Mouse (Mus musculus) limb, embryonic 13.5 days (tissue): Measurements from ENCODE around the gene Gm28051. TPM values are rescaled to one million over a fixed set of nuclear protein-coding genes. Genes with fewer than 3 reads are reported as not detected.

Source experiments
- ATAC-seq: fragments of 200-750 bp; cut with Nextera tagmentation; 2 replicates; pipeline ENCODE4 v1.8.0; 2017; ENCODE audit warnings: low read depth, moderate number of reproducible peaks, moderate TSS enrichment; ENCODE audit not compliant: low FRiP score
- H3K27ac ChIP-seq: fragments of 300-500 bp; sonication (generic); 2 replicates; pipeline ENCODE4 v1.5.1; 2015; ENCODE audit warnings: inconsistent platforms, mild to moderate bottlenecking, moderate library complexity
- H3K27me3 ChIP-seq: fragments of 300-500 bp; sonication (generic); 2 replicates; pipeline ENCODE4 v1.6.1; 2015; ENCODE audit warnings: mild to moderate bottlenecking, inconsistent platforms
- H3K36me3 ChIP-seq: fragments of 300-500 bp; sonication (generic); 2 replicates; pipeline ENCODE4 v1.6.1; 2015; ENCODE audit warnings: inconsistent platforms, mild to moderate bottlenecking, moderate library complexity
- H3K4me1 ChIP-seq: fragments of 300-500 bp; sonication (generic); 2 replicates; pipeline ENCODE4 v1.6.1; 2015; ENCODE audit warnings: inconsistent platforms
- H3K4me2 ChIP-seq: fragments of 300-500 bp; sonication (generic); replicated peaks from 2 replicates; pipeline ENCODE4 v1.6.1; 2015; ENCODE audit warnings: inconsistent platforms, mild to moderate bottlenecking, moderate library complexity
- H3K4me3 ChIP-seq: fragments of 300-500 bp; sonication (generic); 2 replicates; pipeline ENCODE4 v1.5.1; 2015; ENCODE audit warnings: moderate library complexity, mild to moderate bottlenecking, inconsistent platforms
- H3K9ac ChIP-seq: fragments of 300-500 bp; sonication (generic); 2 replicates; pipeline ENCODE4 v1.6.1; 2015; ENCODE audit warnings: mild to moderate bottlenecking, inconsistent platforms
- H3K9me3 ChIP-seq: fragments of 300-500 bp; sonication (generic); 2 replicates; pipeline ENCODE4 v1.6.1; 2016; ENCODE audit warnings: inconsistent platforms
- WGBS: fragments of 180-500 bp; shearing (Covaris S2); methylation state at CpG from one replicate; pipeline ENCODE4 v1.1.7; 2015; 5-methylcytosine and 5-hydroxymethylcytosine counted together
- polyA plus RNA-seq: library from polyadenylated mRNA; unstranded; fragments of >200 nt; fragmentation: Nextera tagmentation; extraction: Ambion mirVana; gene quantifications from 2 replicates; pipeline ENCODE4 v1.2.1, GENCODE M21; 2015

The Gm28051 gene
- polyA plus RNA-seq, 1 experiment from 2014 or later: not detected

GRCm38 (mm10) chr12:102714654-102715395 lies 42.7 kb downstream of the Gm28051 start:
- H3K36me3 ChIP-seq: no peaks in the 10 kb centered on the region
- no peaks in the 10 kb centered on the region for H3K27me3 ChIP-seq
- no peak overlapping the region for H3K9ac ChIP-seq
- H3K4me2 ChIP-seq: no peak overlapping the region
- no peak overlapping the region for H3K4me3 ChIP-seq
- H3K27ac ChIP-seq: no peak overlapping the region
- H3K4me1 ChIP-seq: peaks cover 34% of the 10 kb centered on the region
- ATAC-seq: no peak
- no peaks in the 10 kb centered on the region for H3K9me3 ChIP-seq
- 84% methylated on average over 10 of the region's 10 CpGs for WGBS

GRCm38 (mm10) chr12:102714116-102714515 lies 43.4 kb downstream of the Gm28051 start:
- ATAC-seq: no peak
- Histone ChIP-seq H3K27ac (no peak overlapping the region), H3K4me1 (peaks cover 31% of the 10 kb centered on the region), H3K9ac (no peak overlapping the region), H3K36me3 (no peaks in the 10 kb centered on the region), H3K9me3 (no peaks in the 10 kb centered on the region), H3K4me2 (no peak overlapping the region), H3K4me3 (no peak overlapping the region), H3K27me3 (no peaks in the 10 kb centered on the region)
- WGBS: 78% methylated on average over 2 of the region's 2 CpGs

GRCm38 (mm10) chr12:102713153-102713865 lies 44.3 kb downstream of the Gm28051 start:
- no peaks in the 10 kb centered on the region for H3K9me3 ChIP-seq
- H3K27me3 ChIP-seq: no peaks in the 10 kb centered on the region
- H3K9ac ChIP-seq: no peak overlapping the region
- 46% methylated on average over 20 of the region's 20 CpGs for WGBS
- no peaks in the 10 kb centered on the region for H3K36me3 ChIP-seq
- H3K27ac ChIP-seq: peak overlapping the region; percentile 28; the same call in 1 of the 2 replicates
- H3K4me3 ChIP-seq: no peak overlapping the region
- peaks cover 29% of the 10 kb centered on the region for H3K4me1 ChIP-seq
- peak overlapping the region; percentile 25; the same call in 1 of the 2 replicates for H3K4me2 ChIP-seq
- ATAC-seq: no peak

DNA sequence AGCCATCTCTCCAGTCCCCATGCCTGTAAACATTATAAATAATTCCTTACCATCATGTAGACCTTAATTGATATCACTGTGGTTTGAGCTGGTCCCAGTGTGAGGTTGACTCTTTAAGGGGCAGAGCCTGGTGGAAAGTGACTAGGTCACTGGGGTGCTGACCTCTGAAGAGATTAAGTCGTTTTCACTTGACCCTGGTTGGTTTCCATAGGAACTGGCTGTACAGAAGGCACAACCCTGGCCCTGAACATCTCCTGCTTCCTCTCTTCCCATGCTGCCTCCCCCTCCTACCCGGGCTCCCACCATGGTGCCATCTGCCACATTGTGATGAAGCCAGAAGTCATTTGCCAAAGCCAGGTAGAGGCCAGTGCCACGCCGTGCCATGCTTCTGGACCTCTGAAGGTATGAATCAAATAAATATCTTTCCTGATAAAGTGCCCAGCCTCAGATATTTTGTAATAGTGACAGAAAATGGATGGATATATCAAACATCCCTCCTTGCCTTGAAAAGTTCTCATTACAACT lies 46.7 kb downstream of the Gm28051 start:
- Histone ChIP-seq H3K36me3 (no peaks in the 10 kb centered on the region), H3K27me3 (no peaks in the 10 kb centered on the region), H3K4me1 (peaks cover 31% of the 10 kb centered on the region), H3K9me3 (no peaks in the 10 kb centered on the region), H3K9ac (no peak overlapping the region), H3K27ac (no peak overlapping the region), H3K4me2 (no peak overlapping the region), H3K4me3 (no peak overlapping the region)
- WGBS: 66% methylated on average over 4 of the region's 4 CpGs
- ATAC-seq: no peak

- Histone ChIP-seq H3K9me3 (no peaks in the 10 kb centered on the region), H3K9ac (no peak overlapping the region), H3K27ac (no peak overlapping the region), H3K27me3 (no peaks in the 10 kb centered on the region), H3K4me1 (peaks cover 37% of the 10 kb centered on the region), H3K36me3 (no peaks in the 10 kb centered on the region), H3K4me2 (no peak overlapping the region), H3K4me3 (no peak overlapping the region)
- 77% methylated on average over 5 of the region's 5 CpGs for WGBS
- ATAC-seq: no peak
Measured at GRCm38 (mm10) chr12:102709896-102710295, 47.7 kb downstream of the Gm28051 start.

GRCm38 (mm10) chr12:102708220-102708619 lies 49.3 kb downstream of the Gm28051 start:
- ATAC-seq: no peak
- 86% methylated on average over 11 of the region's 11 CpGs for WGBS
- Histone ChIP-seq H3K4me3 (no peak overlapping the region), H3K4me1 (peaks cover 40% of the 10 kb centered on the region), H3K36me3 (no peaks in the 10 kb centered on the region), H3K4me2 (no peak overlapping the region), H3K9ac (no peak overlapping the region), H3K9me3 (no peaks in the 10 kb centered on the region), H3K27ac (no peak overlapping the region), H3K27me3 (no peaks in the 10 kb centered on the region)

DNA sequence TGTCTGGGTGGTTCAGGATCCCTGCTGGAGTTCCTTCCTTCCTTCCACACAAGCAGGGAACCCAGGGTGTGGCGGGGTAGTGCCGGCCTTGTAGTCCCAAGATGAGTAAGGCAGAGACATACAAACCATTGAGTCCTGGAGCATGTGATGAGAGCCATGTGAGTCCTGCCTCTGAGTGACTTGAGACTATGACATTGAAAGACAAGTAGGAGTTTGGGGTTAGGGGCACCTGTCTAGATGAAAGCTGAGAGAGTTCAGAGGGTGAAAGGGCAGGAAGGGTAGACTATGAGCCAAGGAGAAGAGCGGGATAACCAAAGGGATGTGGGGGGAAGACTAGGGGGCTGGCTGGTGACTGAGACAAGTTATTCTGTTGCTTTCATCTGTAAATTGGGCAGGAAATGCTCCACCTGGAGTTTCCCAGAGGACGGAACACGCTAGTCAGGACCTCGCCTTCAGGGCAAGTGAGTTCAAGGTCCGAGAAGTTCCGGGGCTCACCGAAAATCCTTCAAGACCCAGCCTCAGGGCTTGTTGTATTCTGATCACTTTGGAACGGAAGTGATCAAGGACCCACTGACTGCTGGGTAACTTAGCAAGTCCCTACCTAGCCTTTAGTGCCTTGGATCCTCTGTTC lies 50.6 kb downstream of the Gm28051 start:
- Histone ChIP-seq H3K9ac (no peak overlapping the region), H3K27me3 (no peaks in the 10 kb centered on the region), H3K27ac (no peak overlapping the region), H3K9me3 (no peaks in the 10 kb centered on the region), H3K36me3 (no peaks in the 10 kb centered on the region), H3K4me2 (no peak overlapping the region), H3K4me3 (no peak overlapping the region), H3K4me1 (peaks cover 47% of the 10 kb centered on the region)
- 77% methylated on average over 10 of the region's 10 CpGs for WGBS
- ATAC-seq: no peak

DNA sequence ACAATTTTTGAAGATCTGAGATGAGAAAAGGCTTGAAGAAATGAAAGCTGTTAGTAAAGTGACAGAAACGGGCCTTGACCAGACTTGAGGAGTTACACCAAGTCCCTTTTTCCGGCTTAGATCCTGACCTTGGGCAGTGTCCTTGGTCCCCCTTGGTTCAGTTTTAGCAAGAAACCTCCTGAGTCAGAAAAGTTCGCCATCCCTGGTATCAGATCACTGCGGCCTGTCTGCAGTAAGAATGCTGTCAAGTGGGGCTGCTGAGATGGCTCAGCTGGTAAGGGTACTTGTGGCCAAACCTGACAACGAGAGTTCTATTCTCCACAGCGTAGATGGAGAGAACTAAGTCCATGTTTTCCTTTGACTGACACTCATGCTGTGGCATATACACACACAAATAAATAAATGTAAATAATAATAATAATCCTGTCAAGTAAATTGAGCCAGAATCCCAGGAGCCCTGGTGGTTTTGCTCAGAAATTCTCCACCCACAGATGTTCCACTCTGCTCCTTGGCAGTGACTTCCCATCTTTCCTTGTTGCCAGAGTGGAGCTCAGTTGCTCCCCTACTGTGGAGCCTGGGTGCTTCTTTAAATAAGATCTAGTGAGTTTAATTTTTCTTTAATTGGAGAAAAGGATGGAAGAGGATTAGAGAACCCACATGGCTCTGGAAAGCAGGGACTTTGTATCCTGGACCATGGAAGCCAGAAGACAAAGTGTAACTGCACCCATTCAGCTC lies 51.5 kb downstream of the Gm28051 start:
- Histone ChIP-seq H3K27ac (no peak overlapping the region), H3K27me3 (no peaks in the 10 kb centered on the region), H3K9ac (no peak overlapping the region), H3K4me3 (peak overlapping the region; percentile 68), H3K4me1 (peaks cover 47% of the 10 kb centered on the region), H3K9me3 (no peaks in the 10 kb centered on the region), H3K4me2 (peak overlapping the region; percentile 92), H3K36me3 (no peaks in the 10 kb centered on the region)
- ATAC-seq: no peak
- WGBS: 79% methylated on average over 6 of the region's 6 CpGs

DNA sequence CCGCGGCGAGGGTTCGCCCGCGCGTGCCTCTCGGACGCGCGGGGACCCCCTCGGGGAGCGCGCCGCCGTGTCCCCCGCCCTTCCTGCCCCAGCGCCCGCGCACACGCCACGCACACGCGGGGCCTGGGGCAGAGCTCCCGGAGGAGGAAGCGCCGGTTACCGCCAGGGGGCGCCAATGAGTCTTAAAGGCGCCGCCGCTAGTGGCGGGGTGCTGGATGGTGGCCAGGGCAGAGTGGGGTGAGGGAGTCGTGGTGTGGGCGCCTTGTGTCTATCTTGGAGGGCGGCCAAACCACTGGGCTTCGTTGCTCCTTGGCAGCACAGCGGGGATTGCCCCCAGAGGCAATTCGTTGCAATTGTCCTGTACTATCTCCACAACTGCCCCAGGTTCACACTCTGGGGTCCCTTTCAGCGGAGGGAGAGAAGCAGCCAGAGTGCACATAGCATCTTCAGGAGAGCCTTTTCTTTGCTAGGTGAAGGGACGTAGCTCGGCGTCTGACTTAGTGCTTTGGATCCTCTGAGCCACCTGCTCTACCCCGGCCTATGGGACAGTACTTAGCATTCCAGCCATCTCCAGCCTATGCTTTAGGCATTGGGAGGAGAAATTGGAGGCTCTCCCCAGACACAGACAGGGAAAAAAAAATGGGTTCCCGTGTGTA lies 52.2 kb downstream of the Gm28051 start:
- ATAC-seq: peak; percentile 58
- peak overlapping the region; percentile 84 for H3K9ac ChIP-seq
- H3K27me3 ChIP-seq: no peaks in the 10 kb centered on the region
- WGBS: 2% methylated on average over 45 of the region's 45 CpGs
- H3K9me3 ChIP-seq: no peaks in the 10 kb centered on the region
- H3K27ac ChIP-seq: peak overlapping the region; percentile 73; the same call in 1 of the 2 replicates
- peaks cover 45% of the 10 kb centered on the region for H3K4me1 ChIP-seq
- H3K36me3 ChIP-seq: no peaks in the 10 kb centered on the region
- peak overlapping the region; percentile 92 for H3K4me2 ChIP-seq
- H3K4me3 ChIP-seq: peak overlapping the region; percentile 68

- peak within 1 kb of the TSS; percentile 84 for H3K9ac ChIP-seq
- H3K4me3 ChIP-seq: peak within 1 kb of the TSS; percentile 68
- H3K4me2 ChIP-seq: peak within 1 kb of the TSS; percentile 92
- H3K4me1 ChIP-seq: peaks cover 45% of the 10 kb centered on the region
- peak; percentile 91 for ATAC-seq
- H3K9me3 ChIP-seq: no peaks in the 10 kb centered on the region
- H3K27me3 ChIP-seq: no peaks in the 10 kb centered on the region
- peak within 1 kb of the TSS; percentile 73; the same call in 1 of the 2 replicates for H3K27ac ChIP-seq
- H3K36me3 ChIP-seq: no peaks in the 10 kb centered on the region
- WGBS: under 1% methylated on average over 61 of the region's 105 CpGs
Measured at GRCm38 (mm10) chr12:102704457-102705198, 52.9 kb downstream of the Gm28051 start, which contains the start of gene Itpk1. Gene Itpk1, minus strand, starts transcription at chr12:102704930.
